Mouse (Mus musculus): ENCODE measurements around the gene Zfp280c. TPM values are rescaled to one million over a fixed set of nuclear protein-coding genes. Genes with fewer than 3 reads are reported as not detected.
A peak's percentile ranks its signal among the peaks of the same experiment; 100 is the strongest.

The Zfp280c gene
- polyA plus RNA-seq, 1 experiment from 2014 or later = 21.6 TPM

DNA sequence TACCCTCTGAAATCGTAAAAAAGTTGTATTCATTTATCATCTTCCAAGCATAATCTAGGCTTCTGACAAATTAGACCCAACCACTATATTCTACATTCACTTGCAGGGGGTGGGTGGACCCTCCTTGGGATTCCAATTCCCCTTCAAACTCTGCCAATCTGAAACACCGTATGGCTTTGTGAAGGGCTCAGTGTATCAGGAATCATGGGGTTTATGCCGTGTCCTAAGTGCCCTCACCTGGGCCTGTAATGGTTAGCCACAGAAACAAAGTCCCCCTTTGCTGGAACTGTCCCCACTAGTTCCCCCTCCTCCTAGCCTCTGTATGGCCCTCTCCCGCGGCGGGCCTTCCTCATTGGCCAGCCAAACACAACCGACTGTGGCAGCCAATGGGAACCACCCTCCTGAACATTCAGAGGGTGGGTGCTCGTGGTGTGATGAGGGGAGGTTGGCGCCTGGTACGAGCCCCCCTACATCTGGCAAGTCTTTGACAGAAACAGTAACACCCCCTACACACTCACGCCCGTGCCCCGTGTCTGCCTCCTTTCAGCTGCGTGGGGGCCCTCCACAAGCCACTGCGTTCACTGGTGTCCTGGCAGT, 76.0 kb downstream of the Zfp280c start:
- Histone ChIP-seq H3K4me1 (replicated peaks; ENCODE audit: control insufficient read depth, insufficient read depth, low read length) (no peaks in the 10 kb centered on the region), H3K4me3 (ENCODE audit: low read depth, low read length) (peak overlapping the region; percentile 45), H3K4me2 (replicated peaks; ENCODE audit: low read depth, low read length) (peak overlapping the region; percentile 68), H3K27ac (ENCODE audit: low read depth, low read length) (peak overlapping the region; percentile 79), H3K36me3 (ENCODE audit: control insufficient read depth, insufficient read depth, low read length) (no peaks in the 10 kb centered on the region), H3K9ac (ENCODE audit: low read depth, low read length) (peak overlapping the region; percentile 76), H3K27me3 (ENCODE audit: control insufficient read depth, insufficient read depth, low read length) (no peaks in the 10 kb centered on the region), H3K9me3 (ENCODE audit: control insufficient read depth, low read length) (no peaks in the 10 kb centered on the region)
- DNase-seq (ENCODE audit: low spot score) = peak; percentile 70
- ATAC-seq (ENCODE audit: low FRiP score) = peak; percentile 92
- WGBS = 29% methylated on average over 15 of the region's 15 CpGs

GRCm38 (mm10) chrX:48513824-48514223, 80.5 kb downstream of the Zfp280c start:
- Histone ChIP-seq H3K9ac (ENCODE audit: low read depth, low read length) (no peak overlapping the region), H3K27me3 (ENCODE audit: control insufficient read depth, insufficient read depth, low read length) (no peaks in the 10 kb centered on the region), H3K4me1 (replicated peaks; ENCODE audit: control insufficient read depth, insufficient read depth, low read length) (no peaks in the 10 kb centered on the region), H3K4me2 (replicated peaks; ENCODE audit: low read depth, low read length) (peak overlapping the region; percentile 28), H3K4me3 (ENCODE audit: low read depth, low read length) (peak overlapping the region; percentile 49), H3K27ac (ENCODE audit: low read depth, low read length) (no peak overlapping the region), H3K36me3 (ENCODE audit: control insufficient read depth, insufficient read depth, low read length) (no peaks in the 10 kb centered on the region), H3K9me3 (ENCODE audit: control insufficient read depth, low read length) (no peaks in the 10 kb centered on the region)
- ATAC-seq (ENCODE audit: low FRiP score) = no peak
- WGBS = 13% methylated on average over 13 of the region's 13 CpGs
- peak; percentile 10 for DNase-seq (ENCODE audit: low spot score)

DNA sequence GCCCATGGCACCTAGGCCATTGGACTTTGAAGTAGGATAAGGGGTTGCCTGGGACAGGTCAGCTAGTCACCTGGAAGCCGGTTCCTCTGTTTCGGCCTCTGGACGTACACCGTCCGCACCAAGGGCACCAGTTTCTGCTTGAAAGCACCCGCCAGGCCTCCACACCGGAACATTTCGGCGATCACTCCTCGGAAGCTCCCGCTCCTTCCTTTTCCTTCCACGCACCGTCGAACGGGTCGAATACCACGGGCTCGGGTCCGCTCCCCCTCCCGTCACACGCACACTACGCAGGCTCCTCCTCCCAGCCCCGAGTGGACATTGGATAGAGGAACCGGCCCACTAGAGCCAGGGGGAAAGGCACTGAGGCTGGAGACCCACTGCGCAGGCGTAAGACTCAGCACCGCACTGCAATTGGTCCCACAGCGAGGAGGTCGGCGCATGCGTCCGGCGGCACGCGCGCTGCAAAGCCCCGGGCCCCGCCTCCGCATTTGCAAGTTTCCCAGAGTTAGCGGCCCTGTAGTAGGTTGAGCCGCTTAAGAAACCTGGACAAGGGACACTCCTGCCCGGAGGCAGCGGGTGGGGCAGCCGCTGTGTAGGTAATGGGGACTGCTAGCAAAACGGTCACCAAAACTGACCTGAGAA, 81.0 kb downstream of the Zfp280c start, which contains the start of gene Aifm1:
Gene Aifm1, minus strand, starts transcription at position 398 of the 642 bp plus-strand sequence.
- H3K4me3 ChIP-seq (ENCODE audit: low read depth, low read length) = peak within 1 kb of the TSS; percentile 49
- WGBS = 21% methylated on average over 45 of the region's 45 CpGs
- no peaks in the 10 kb centered on the region for H3K4me1 ChIP-seq (replicated peaks; ENCODE audit: control insufficient read depth, insufficient read depth, low read length)
- ATAC-seq (ENCODE audit: low FRiP score) = peak; percentile 98
- H3K4me2 ChIP-seq (replicated peaks; ENCODE audit: low read depth, low read length) = peak within 1 kb of the TSS; percentile 43
- peak within 1 kb of the TSS; percentile 58 for H3K9ac ChIP-seq (ENCODE audit: low read depth, low read length)
- H3K36me3 ChIP-seq (ENCODE audit: control insufficient read depth, insufficient read depth, low read length) = no peaks in the 10 kb centered on the region
- peak; percentile 90 for DNase-seq (ENCODE audit: low spot score)
- H3K27me3 ChIP-seq (ENCODE audit: control insufficient read depth, insufficient read depth, low read length) = no peaks in the 10 kb centered on the region
- no peaks in the 10 kb centered on the region for H3K9me3 ChIP-seq (ENCODE audit: control insufficient read depth, low read length)
- H3K27ac ChIP-seq (ENCODE audit: low read depth, low read length) = no peak within 1 kb of the TSS

GRCm38 (mm10) chrX:48493763-48494162, 100.5 kb downstream of the Zfp280c start:
- no peak overlapping the region for H3K9ac ChIP-seq (ENCODE audit: low read depth, low read length)
- H3K9me3 ChIP-seq (ENCODE audit: control insufficient read depth, low read length) = no peaks in the 10 kb centered on the region
- no peak for ATAC-seq (ENCODE audit: low FRiP score)
- H3K27me3 ChIP-seq (ENCODE audit: control insufficient read depth, insufficient read depth, low read length) = no peaks in the 10 kb centered on the region
- no peak overlapping the region for H3K27ac ChIP-seq (ENCODE audit: low read depth, low read length)
- no peak overlapping the region for H3K4me2 ChIP-seq (replicated peaks; ENCODE audit: low read depth, low read length)
- no peaks in the 10 kb centered on the region for H3K4me1 ChIP-seq (replicated peaks; ENCODE audit: control insufficient read depth, insufficient read depth, low read length)
- WGBS = 92% methylated on average over 8 of the region's 8 CpGs
- H3K4me3 ChIP-seq (ENCODE audit: low read depth, low read length) = no peak overlapping the region
- H3K36me3 ChIP-seq (ENCODE audit: control insufficient read depth, insufficient read depth, low read length) = no peaks in the 10 kb centered on the region
- DNase-seq (ENCODE audit: low spot score) = no peak

Other genes starting within 250 kb of the Zfp280c start
- 1.9 and 2.3 TPM in 2 replicates for gene Elf4, start 131.4 kb downstream of the Zfp280c start, polyA plus RNA-seq (2014; fragmentation: Nextera tagmentation; extraction: Ambion mirVana)
- 63.6 and 78.5 TPM in 2 replicates for gene Aifm1, start 80.9 kb downstream of the Zfp280c start, polyA plus RNA-seq (2014; fragmentation: Nextera tagmentation; extraction: Ambion mirVana)
- 31.6 and 32.9 TPM in 2 replicates for gene Rab33a, start 75.2 kb downstream of the Zfp280c start, polyA plus RNA-seq (2014; fragmentation: Nextera tagmentation; extraction: Ambion mirVana)
- 26.9 and 30.1 TPM in 2 replicates for gene Slc25a14, start 28.9 kb upstream of the Zfp280c start, polyA plus RNA-seq (2014; fragmentation: Nextera tagmentation; extraction: Ambion mirVana)
- gene Gpr119, start 80.0 kb upstream of the Zfp280c start, polyA plus RNA-seq (2014; fragmentation: Nextera tagmentation; extraction: Ambion mirVana) = not detected in 2 replicates
- 25.2 and 26.4 TPM in 2 replicates for gene Rbmx2, start 100.5 kb upstream of the Zfp280c start, polyA plus RNA-seq (2014; fragmentation: Nextera tagmentation; extraction: Ambion mirVana)